Mouse (Mus musculus) limb, embryonic 13.5 days (tissue): ENCODE measurements around the gene Gtpbp8. TPM values are rescaled to one million over a fixed set of nuclear protein-coding genes. Genes with fewer than 3 reads are reported as not detected.
A peak's percentile ranks its signal among the peaks of the same experiment; 100 is the strongest.

Source experiments
- ATAC-seq: fragments of 200-750 bp; cut with Nextera tagmentation; 2 replicates; pipeline ENCODE4 v1.8.0; 2017; ENCODE audit warnings: low read depth, moderate number of reproducible peaks, moderate TSS enrichment; ENCODE audit not compliant: low FRiP score
- H3K27ac ChIP-seq: fragments of 300-500 bp; sonication (generic); 2 replicates; pipeline ENCODE4 v1.5.1; 2015; ENCODE audit warnings: inconsistent platforms, mild to moderate bottlenecking, moderate library complexity
- H3K27me3 ChIP-seq: fragments of 300-500 bp; sonication (generic); 2 replicates; pipeline ENCODE4 v1.6.1; 2015; ENCODE audit warnings: mild to moderate bottlenecking, inconsistent platforms
- H3K36me3 ChIP-seq: fragments of 300-500 bp; sonication (generic); 2 replicates; pipeline ENCODE4 v1.6.1; 2015; ENCODE audit warnings: inconsistent platforms, mild to moderate bottlenecking, moderate library complexity
- H3K4me1 ChIP-seq: fragments of 300-500 bp; sonication (generic); 2 replicates; pipeline ENCODE4 v1.6.1; 2015; ENCODE audit warnings: inconsistent platforms
- H3K4me2 ChIP-seq: fragments of 300-500 bp; sonication (generic); replicated peaks from 2 replicates; pipeline ENCODE4 v1.6.1; 2015; ENCODE audit warnings: inconsistent platforms, mild to moderate bottlenecking, moderate library complexity
- H3K4me3 ChIP-seq: fragments of 300-500 bp; sonication (generic); 2 replicates; pipeline ENCODE4 v1.5.1; 2015; ENCODE audit warnings: moderate library complexity, mild to moderate bottlenecking, inconsistent platforms
- H3K9ac ChIP-seq: fragments of 300-500 bp; sonication (generic); 2 replicates; pipeline ENCODE4 v1.6.1; 2015; ENCODE audit warnings: mild to moderate bottlenecking, inconsistent platforms
- H3K9me3 ChIP-seq: fragments of 300-500 bp; sonication (generic); 2 replicates; pipeline ENCODE4 v1.6.1; 2016; ENCODE audit warnings: inconsistent platforms
- WGBS: fragments of 180-500 bp; shearing (Covaris S2); methylation state at CpG from one replicate; pipeline ENCODE4 v1.1.7; 2015; 5-methylcytosine and 5-hydroxymethylcytosine counted together
- polyA plus RNA-seq: library from polyadenylated mRNA; unstranded; fragments of >200 nt; fragmentation: Nextera tagmentation; extraction: Ambion mirVana; gene quantifications from 2 replicates; pipeline ENCODE4 v1.2.1, GENCODE M21; 2015

The Gtpbp8 gene
- polyA plus RNA-seq, 1 experiment from 2014 or later, result 28.4 TPM

GRCm38 (mm10) chr16:44724083-44724787 lies 21.9 kb downstream of the Gtpbp8 start, which contains the start of gene Nepro:
Gene Nepro (plus strand): TSS chr16:44724301.
- Histone ChIP-seq H3K27me3 (no peaks in the 10 kb centered on the region), H3K9ac (peak within 1 kb of the TSS; percentile 84), H3K4me3 (peak within 1 kb of the TSS; percentile 80), H3K9me3 (no peaks in the 10 kb centered on the region), H3K4me2 (peak within 1 kb of the TSS; percentile 78), H3K36me3 (peaks cover 28% of the 10 kb centered on the region), H3K27ac (peak within 1 kb of the TSS; percentile 91), H3K4me1 (peaks cover 20% of the 10 kb centered on the region)
- ATAC-seq, result peak; percentile 97
- WGBS, result under 1% methylated on average over 59 of the region's 64 CpGs

- no peak for ATAC-seq
- Histone ChIP-seq H3K27ac (no peak overlapping the region), H3K4me1 (peaks cover 20% of the 10 kb centered on the region), H3K9ac (no peak overlapping the region), H3K36me3 (peaks cover 27% of the 10 kb centered on the region), H3K9me3 (no peaks in the 10 kb centered on the region), H3K27me3 (no peaks in the 10 kb centered on the region), H3K4me3 (no peak overlapping the region), H3K4me2 (peak overlapping the region; percentile 78; the same call in 1 of the 2 replicates)
- 57% methylated on average over 2 of the region's 2 CpGs for WGBS
Observed at GRCm38 (mm10) chr16:44722666-44723065, 23.5 kb downstream of the Gtpbp8 start.

- Histone ChIP-seq H3K9ac (no peak overlapping the region), H3K27me3 (no peaks in the 10 kb centered on the region), H3K4me1 (peaks cover 29% of the 10 kb centered on the region), H3K9me3 (no peaks in the 10 kb centered on the region), H3K36me3 (peaks cover 19% of the 10 kb centered on the region), H3K27ac (no peak overlapping the region), H3K4me3 (no peak overlapping the region), H3K4me2 (no peak overlapping the region)
- no peak for ATAC-seq
- WGBS, result 75% methylated on average over 3 of the region's 3 CpGs
Observed at GRCm38 (mm10) chr16:44720518-44720917, 25.6 kb downstream of the Gtpbp8 start.

- Histone ChIP-seq H3K9me3 (no peaks in the 10 kb centered on the region), H3K27me3 (no peaks in the 10 kb centered on the region), H3K4me3 (no peak overlapping the region), H3K4me2 (no peak overlapping the region), H3K4me1 (peaks cover 24% of the 10 kb centered on the region), H3K9ac (no peak overlapping the region), H3K36me3 (peaks cover 19% of the 10 kb centered on the region), H3K27ac (no peak overlapping the region)
- WGBS, result 79% methylated on average over 7 of the region's 7 CpGs
- ATAC-seq, result no peak
Observed at GRCm38 (mm10) chr16:44719349-44719748, 26.8 kb downstream of the Gtpbp8 start.

- H3K27me3 ChIP-seq, result no peaks in the 10 kb centered on the region
- peaks cover 16% of the 10 kb centered on the region for H3K4me1 ChIP-seq
- no peak overlapping the region for H3K4me2 ChIP-seq
- H3K36me3 ChIP-seq, result peaks cover 19% of the 10 kb centered on the region
- no peak overlapping the region for H3K4me3 ChIP-seq
- no peak overlapping the region for H3K27ac ChIP-seq
- ATAC-seq, result no peak
- 80% methylated on average over 2 of the region's 2 CpGs for WGBS
- H3K9me3 ChIP-seq, result no peaks in the 10 kb centered on the region
- no peak overlapping the region for H3K9ac ChIP-seq
Observed at GRCm38 (mm10) chr16:44717838-44718237, 28.3 kb downstream of the Gtpbp8 start.

- H3K27me3 ChIP-seq, result no peaks in the 10 kb centered on the region
- H3K4me3 ChIP-seq, result no peak overlapping the region
- H3K9ac ChIP-seq, result no peak overlapping the region
- H3K36me3 ChIP-seq, result peaks cover 19% of the 10 kb centered on the region
- peak; percentile 28; the same call in 1 of the 2 replicates for ATAC-seq
- 63% methylated on average over 2 of the region's 2 CpGs for WGBS
- peak overlapping the region; percentile 28; the same call in 1 of the 2 replicates for H3K27ac ChIP-seq
- no peaks in the 10 kb centered on the region for H3K9me3 ChIP-seq
- no peak overlapping the region for H3K4me2 ChIP-seq
- peaks cover 12% of the 10 kb centered on the region for H3K4me1 ChIP-seq
Observed at GRCm38 (mm10) chr16:44717141-44717634, 29.0 kb downstream of the Gtpbp8 start.

- Histone ChIP-seq H3K4me3 (no peak overlapping the region), H3K4me2 (no peak overlapping the region), H3K9ac (0 out of 2 replicates have a peak overlapping the region, but pooled peaks have one; percentile 13), H3K27ac (peak overlapping the region; percentile 69; the same call in 1 of the 2 replicates), H3K4me1 (peaks cover 12% of the 10 kb centered on the region), H3K9me3 (no peaks in the 10 kb centered on the region), H3K36me3 (peaks cover 19% of the 10 kb centered on the region), H3K27me3 (no peaks in the 10 kb centered on the region)
- ATAC-seq, result peak; percentile 71
- 30% methylated on average over 10 of the region's 10 CpGs for WGBS
Observed at GRCm38 (mm10) chr16:44716305-44717140, 29.6 kb downstream of the Gtpbp8 start.

- Histone ChIP-seq H3K36me3 (no peaks in the 10 kb centered on the region), H3K9ac (no peak overlapping the region), H3K4me2 (peak overlapping the region; percentile 5; the same call in 1 of the 2 replicates), H3K9me3 (no peaks in the 10 kb centered on the region), H3K4me1 (peaks cover 32% of the 10 kb centered on the region), H3K27ac (peak overlapping the region; percentile 81), H3K27me3 (no peaks in the 10 kb centered on the region), H3K4me3 (no peak overlapping the region)
- 23% methylated on average over 4 of the region's 4 CpGs for WGBS
- peak; percentile 88 for ATAC-seq
Observed at GRCm38 (mm10) chr16:44703458-44703857, 42.7 kb downstream of the Gtpbp8 start.

- Histone ChIP-seq H3K9me3 (no peaks in the 10 kb centered on the region), H3K27ac (peak overlapping the region; percentile 81; the same call in 1 of the 2 replicates), H3K9ac (no peak overlapping the region), H3K36me3 (no peaks in the 10 kb centered on the region), H3K4me2 (no peak overlapping the region), H3K4me3 (no peak overlapping the region), H3K4me1 (peaks cover 42% of the 10 kb centered on the region), H3K27me3 (no peaks in the 10 kb centered on the region)
- WGBS, result 55% methylated on average over 5 of the region's 5 CpGs
- no peak for ATAC-seq
Observed at GRCm38 (mm10) chr16:44702272-44702671, 43.9 kb downstream of the Gtpbp8 start.

- peaks cover 52% of the 10 kb centered on the region for H3K4me1 ChIP-seq
- no peak for ATAC-seq
- 78% methylated on average over 3 of the region's 3 CpGs for WGBS
Observed at GRCm38 (mm10) chr16:44701155-44701554, 45.0 kb downstream of the Gtpbp8 start.

GRCm38 (mm10) chr16:44697473-44698205 lies 48.5 kb downstream of the Gtpbp8 start:
- 68% methylated on average over 5 of the region's 5 CpGs for WGBS
- Histone ChIP-seq H3K27ac (peak overlapping the region; percentile 75), H3K4me2 (no peak overlapping the region), H3K4me3 (no peak overlapping the region), H3K36me3 (no peaks in the 10 kb centered on the region), H3K9ac (no peak overlapping the region), H3K27me3 (no peaks in the 10 kb centered on the region), H3K9me3 (no peaks in the 10 kb centered on the region), H3K4me1 (peaks cover 45% of the 10 kb centered on the region)
- no peak for ATAC-seq

More at GRCm38 (mm10) chr16:44701155-44701554, 45.0 kb downstream of the Gtpbp8 start:
- Histone ChIP-seq H3K27ac (no peak overlapping the region), H3K9ac (no peak overlapping the region), H3K4me3 (no peak overlapping the region), H3K36me3 (no peaks in the 10 kb centered on the region), H3K27me3 (no peaks in the 10 kb centered on the region), H3K9me3 (no peaks in the 10 kb centered on the region), H3K4me2 (no peak overlapping the region)
